Mouse (Mus musculus): Measurements from ENCODE around the gene Ubtd2. TPM values are rescaled to one million over a fixed set of nuclear protein-coding genes. Genes with fewer than 3 reads are reported as not detected.

Gene Ubtd2
- polyA plus RNA-seq, 1 experiment = 25.9 TPM

- H3K27me3 ChIP-seq (ENCODE audit: control insufficient read depth, insufficient read depth, low read length, poor library complexity, severe bottlenecking) = no peaks in the 10 kb centered on the region
- no peak overlapping the region for H3K4me3 ChIP-seq (ENCODE audit: low read depth, low read length)
- no peaks in the 10 kb centered on the region for H3K36me3 ChIP-seq (ENCODE audit: control insufficient read depth, insufficient read depth, low read length, poor library complexity, severe bottlenecking)
- H3K27ac ChIP-seq (ENCODE audit: insufficient read depth, low read length) = no peak overlapping the region
- H3K9me3 ChIP-seq (replicated peaks; ENCODE audit: control insufficient read depth, insufficient read depth, low read length, poor library complexity, severe bottlenecking) = no peaks in the 10 kb centered on the region
- H3K9ac ChIP-seq (ENCODE audit: low read depth, poor library complexity, severe bottlenecking) = no peak overlapping the region
- no peaks in the 10 kb centered on the region for H3K4me1 ChIP-seq (ENCODE audit: control insufficient read depth, insufficient read depth, low read length)
- no peak for TF ChIP-seq EP300 (IDR thresholded peaks at IDR 0.05; ENCODE audit: insufficient read depth, low read depth, low read length)
- TF ChIP-seq CTCF (IDR thresholded peaks at IDR 0.05; ENCODE audit: low read depth, low read length) = no peak
- no peak for TF ChIP-seq POLR2A (IDR thresholded peaks at IDR 0.05; ENCODE audit: insufficient read depth, low read length)
Observed at GRCm38 (mm10) chr11:32547391-32547947, 92.3 kb downstream of the Ubtd2 start.

DNA sequence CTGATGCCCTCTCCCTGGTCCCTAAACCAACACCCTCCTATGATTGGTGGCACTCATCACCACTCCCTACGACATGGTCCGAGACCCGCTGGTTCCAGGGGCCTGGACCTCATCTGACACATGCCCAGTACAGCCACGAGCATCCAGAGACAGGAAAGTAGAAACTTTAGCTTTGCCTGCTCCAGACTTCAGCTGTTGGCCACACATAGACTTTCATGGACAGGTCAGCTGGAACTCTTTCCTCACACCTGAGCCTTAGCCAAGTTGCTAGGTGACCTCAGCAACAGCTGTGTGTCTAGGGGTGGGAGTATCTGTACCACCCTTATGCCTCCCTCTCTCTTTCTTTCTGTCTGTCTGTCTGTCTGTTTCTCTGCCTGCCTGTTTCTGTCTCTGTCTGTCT is 93.1 kb downstream of the Ubtd2 start:
- TF ChIP-seq CTCF (IDR thresholded peaks at IDR 0.05; ENCODE audit: low read depth, low read length) (no peak), POLR2A (IDR thresholded peaks at IDR 0.05; ENCODE audit: insufficient read depth, low read length) (no peak), EP300 (IDR thresholded peaks at IDR 0.05; ENCODE audit: insufficient read depth, low read depth, low read length) (no peak)
- no peak overlapping the region for H3K27ac ChIP-seq (ENCODE audit: insufficient read depth, low read length)
- H3K9ac ChIP-seq (ENCODE audit: low read depth, poor library complexity, severe bottlenecking) = no peak overlapping the region
- H3K9me3 ChIP-seq (replicated peaks; ENCODE audit: control insufficient read depth, insufficient read depth, low read length, poor library complexity, severe bottlenecking) = no peaks in the 10 kb centered on the region
- no peaks in the 10 kb centered on the region for H3K36me3 ChIP-seq (ENCODE audit: control insufficient read depth, insufficient read depth, low read length, poor library complexity, severe bottlenecking)
- no peaks in the 10 kb centered on the region for H3K4me1 ChIP-seq (ENCODE audit: control insufficient read depth, insufficient read depth, low read length)
- no peaks in the 10 kb centered on the region for H3K27me3 ChIP-seq (ENCODE audit: control insufficient read depth, insufficient read depth, low read length, poor library complexity, severe bottlenecking)
- no peak overlapping the region for H3K4me3 ChIP-seq (ENCODE audit: low read depth, low read length)

GRCm38 (mm10) chr11:32549236-32549635 is 94.1 kb downstream of the Ubtd2 start:
- Histone ChIP-seq H3K27ac (ENCODE audit: insufficient read depth, low read length) (no peak overlapping the region), H3K4me3 (ENCODE audit: low read depth, low read length) (no peak overlapping the region), H3K9me3 (replicated peaks; ENCODE audit: control insufficient read depth, insufficient read depth, low read length, poor library complexity, severe bottlenecking) (no peaks in the 10 kb centered on the region), H3K9ac (ENCODE audit: low read depth, poor library complexity, severe bottlenecking) (no peak overlapping the region), H3K4me1 (ENCODE audit: control insufficient read depth, insufficient read depth, low read length) (no peaks in the 10 kb centered on the region), H3K36me3 (ENCODE audit: control insufficient read depth, insufficient read depth, low read length, poor library complexity, severe bottlenecking) (no peaks in the 10 kb centered on the region), H3K27me3 (ENCODE audit: control insufficient read depth, insufficient read depth, low read length, poor library complexity, severe bottlenecking) (no peaks in the 10 kb centered on the region)
- TF ChIP-seq EP300 (IDR thresholded peaks at IDR 0.05; ENCODE audit: insufficient read depth, low read depth, low read length) (no peak), CTCF (IDR thresholded peaks at IDR 0.05; ENCODE audit: low read depth, low read length) (no peak), POLR2A (IDR thresholded peaks at IDR 0.05; ENCODE audit: insufficient read depth, low read length) (no peak)

DNA sequence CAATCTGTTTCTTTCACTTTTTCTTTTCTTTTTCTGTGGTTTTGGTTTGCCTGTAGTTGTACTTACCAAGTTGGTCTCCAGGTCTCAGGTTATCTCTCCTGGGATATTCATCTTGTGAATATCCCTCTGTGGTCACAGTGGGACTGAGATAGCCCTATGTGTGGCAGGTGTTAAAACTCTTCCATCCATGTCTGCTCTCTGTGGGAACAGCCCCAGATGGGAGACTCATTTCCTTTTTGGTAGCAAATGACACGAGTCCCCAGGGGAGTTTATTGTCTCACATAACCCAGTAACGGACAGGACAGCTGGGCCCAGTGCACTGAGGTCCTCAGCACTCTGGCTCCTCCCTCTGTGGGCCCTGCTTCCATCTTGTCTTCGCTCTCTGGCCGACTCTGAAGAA is 94.9 kb downstream of the Ubtd2 start:
- no peaks in the 10 kb centered on the region for H3K36me3 ChIP-seq (ENCODE audit: control insufficient read depth, insufficient read depth, low read length, poor library complexity, severe bottlenecking)
- H3K9ac ChIP-seq (ENCODE audit: low read depth, poor library complexity, severe bottlenecking) = no peak overlapping the region
- TF ChIP-seq CTCF (IDR thresholded peaks at IDR 0.05; ENCODE audit: low read depth, low read length) = no peak
- no peak for TF ChIP-seq EP300 (IDR thresholded peaks at IDR 0.05; ENCODE audit: insufficient read depth, low read depth, low read length)
- no peak for TF ChIP-seq POLR2A (IDR thresholded peaks at IDR 0.05; ENCODE audit: insufficient read depth, low read length)
- H3K27me3 ChIP-seq (ENCODE audit: control insufficient read depth, insufficient read depth, low read length, poor library complexity, severe bottlenecking) = no peaks in the 10 kb centered on the region
- no peak overlapping the region for H3K27ac ChIP-seq (ENCODE audit: insufficient read depth, low read length)
- H3K4me1 ChIP-seq (ENCODE audit: control insufficient read depth, insufficient read depth, low read length) = no peaks in the 10 kb centered on the region
- H3K4me3 ChIP-seq (ENCODE audit: low read depth, low read length) = no peak overlapping the region
- H3K9me3 ChIP-seq (replicated peaks; ENCODE audit: control insufficient read depth, insufficient read depth, low read length, poor library complexity, severe bottlenecking) = no peaks in the 10 kb centered on the region

DNA sequence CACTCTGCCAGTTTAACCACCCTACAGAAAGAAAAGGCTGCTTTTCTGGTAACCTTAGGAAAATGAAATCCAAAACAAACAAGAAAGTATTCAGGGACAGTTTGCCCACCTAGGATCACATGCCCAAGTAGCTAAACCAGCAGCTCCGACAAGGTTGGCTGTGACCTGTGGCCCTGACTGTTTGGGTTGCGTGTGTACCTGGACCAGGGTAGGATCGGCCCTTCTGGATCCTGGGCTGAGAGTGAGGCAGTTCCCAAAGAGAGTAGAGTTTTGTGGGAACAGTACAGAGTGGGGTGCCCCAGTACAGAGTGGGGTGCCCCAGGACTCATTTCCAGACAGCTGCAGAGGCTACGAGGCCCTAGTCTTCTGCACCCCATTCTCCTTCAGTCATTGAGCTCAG is 95.9 kb downstream of the Ubtd2 start:
- no peaks in the 10 kb centered on the region for H3K27me3 ChIP-seq (ENCODE audit: control insufficient read depth, insufficient read depth, low read length, poor library complexity, severe bottlenecking)
- no peaks in the 10 kb centered on the region for H3K36me3 ChIP-seq (ENCODE audit: control insufficient read depth, insufficient read depth, low read length, poor library complexity, severe bottlenecking)
- H3K27ac ChIP-seq (ENCODE audit: insufficient read depth, low read length) = no peak overlapping the region
- no peak overlapping the region for H3K4me3 ChIP-seq (ENCODE audit: low read depth, low read length)
- no peaks in the 10 kb centered on the region for H3K4me1 ChIP-seq (ENCODE audit: control insufficient read depth, insufficient read depth, low read length)
- TF ChIP-seq EP300 (IDR thresholded peaks at IDR 0.05; ENCODE audit: insufficient read depth, low read depth, low read length) = no peak
- H3K9me3 ChIP-seq (replicated peaks; ENCODE audit: control insufficient read depth, insufficient read depth, low read length, poor library complexity, severe bottlenecking) = no peaks in the 10 kb centered on the region
- H3K9ac ChIP-seq (ENCODE audit: low read depth, poor library complexity, severe bottlenecking) = no peak overlapping the region

DNA sequence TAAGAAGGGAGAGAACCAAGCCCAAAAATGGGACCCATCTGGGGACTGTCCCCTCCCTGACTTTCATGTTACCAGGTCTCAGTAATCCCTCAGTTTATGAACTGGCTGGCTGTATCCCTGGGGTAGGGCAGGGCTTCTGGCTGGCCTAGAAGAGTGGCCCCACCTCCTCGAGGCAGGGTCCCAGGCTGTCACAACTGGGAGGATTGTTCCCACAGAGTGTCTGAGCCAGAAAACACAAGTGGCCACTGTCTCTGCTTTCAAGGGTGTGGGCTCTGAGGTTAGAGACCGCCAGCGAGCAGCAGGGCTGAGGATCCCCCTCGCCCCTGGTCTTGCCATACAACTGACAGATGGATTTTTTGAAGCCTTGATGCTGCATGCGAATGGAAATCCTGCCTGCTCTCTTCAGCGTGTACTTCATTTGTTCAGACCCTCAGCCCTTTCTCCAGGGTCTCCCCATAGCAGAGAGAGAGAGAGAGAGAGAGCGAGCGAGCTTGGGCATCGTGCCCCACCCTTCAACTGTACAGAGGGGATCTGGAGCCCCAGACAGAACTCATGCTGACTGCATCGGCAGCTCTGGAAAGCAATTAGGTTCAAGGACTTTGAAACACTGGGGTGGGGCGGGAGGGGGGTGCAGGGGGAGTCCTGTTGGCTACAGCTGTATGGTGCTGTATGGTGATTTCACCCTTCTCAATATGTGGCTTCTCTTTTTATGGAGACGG is 96.6 kb downstream of the Ubtd2 start:
- H3K9ac ChIP-seq (ENCODE audit: low read depth, poor library complexity, severe bottlenecking) = no peak overlapping the region
- TF ChIP-seq CTCF (IDR thresholded peaks at IDR 0.05; ENCODE audit: low read depth, low read length) (no peak), POLR2A (IDR thresholded peaks at IDR 0.05; ENCODE audit: insufficient read depth, low read length) (no peak), EP300 (IDR thresholded peaks at IDR 0.05; ENCODE audit: insufficient read depth, low read depth, low read length) (no peak)
- no peaks in the 10 kb centered on the region for H3K9me3 ChIP-seq (replicated peaks; ENCODE audit: control insufficient read depth, insufficient read depth, low read length, poor library complexity, severe bottlenecking)
- no peaks in the 10 kb centered on the region for H3K4me1 ChIP-seq (ENCODE audit: control insufficient read depth, insufficient read depth, low read length)
- no peaks in the 10 kb centered on the region for H3K36me3 ChIP-seq (ENCODE audit: control insufficient read depth, insufficient read depth, low read length, poor library complexity, severe bottlenecking)
- H3K27ac ChIP-seq (ENCODE audit: insufficient read depth, low read length) = no peak overlapping the region
- H3K27me3 ChIP-seq (ENCODE audit: control insufficient read depth, insufficient read depth, low read length, poor library complexity, severe bottlenecking) = no peaks in the 10 kb centered on the region
- no peak overlapping the region for H3K4me3 ChIP-seq (ENCODE audit: low read depth, low read length)

All from ES-Bruce4 (cell line).